Mouse (Mus musculus): ENCODE data around the gene Cdt1.

DNA sequence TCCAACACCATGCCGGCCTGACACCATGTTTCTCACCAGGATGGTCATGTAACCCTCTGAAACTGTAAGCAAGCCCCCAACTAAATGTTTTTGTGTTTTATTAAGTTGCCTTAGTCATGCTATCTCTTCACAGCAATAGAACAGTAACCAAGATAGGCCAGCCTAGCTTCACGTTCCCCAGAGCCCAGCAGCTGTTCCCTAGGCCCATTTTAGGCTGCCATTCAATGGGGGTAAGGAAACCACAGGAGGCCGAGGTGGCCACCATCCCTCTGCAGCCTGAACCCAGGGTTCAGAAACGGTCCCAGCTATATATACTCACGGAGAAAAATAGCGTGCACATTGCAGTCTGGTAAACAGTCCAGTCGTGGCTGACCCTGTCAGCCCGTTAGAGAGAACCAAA lies 23.7 kb upstream of the Cdt1 start:
- TF ChIP-seq CTCF (IDR thresholded peaks at IDR 0.05; ENCODE audit: extremely low read depth, insufficient read depth, insufficient read length, insufficient replicate concordance): no peak
- TF ChIP-seq POLR2A (IDR thresholded peaks at IDR 0.05; ENCODE audit: low read depth, low read length): no peak

Data from spleen, adult 2 months (tissue).